Mouse (Mus musculus) liver, postnatal 0 days (tissue): ENCODE measurements around the gene Spag9.

Source experiments
- CTCF ChIP-seq: sonication (generic); IDR thresholded peaks from 2 replicates; pipeline ENCODE4 v1.5.1; 2016; ENCODE audit warnings: antibody characterized with exemption, low read depth
- EP300 ChIP-seq: IDR thresholded peaks from 2 replicates; pipeline ENCODE4 v1.6.1; 2016; ENCODE audit warnings: antibody characterized with exemption, low read depth, mild to moderate bottlenecking

DNA sequence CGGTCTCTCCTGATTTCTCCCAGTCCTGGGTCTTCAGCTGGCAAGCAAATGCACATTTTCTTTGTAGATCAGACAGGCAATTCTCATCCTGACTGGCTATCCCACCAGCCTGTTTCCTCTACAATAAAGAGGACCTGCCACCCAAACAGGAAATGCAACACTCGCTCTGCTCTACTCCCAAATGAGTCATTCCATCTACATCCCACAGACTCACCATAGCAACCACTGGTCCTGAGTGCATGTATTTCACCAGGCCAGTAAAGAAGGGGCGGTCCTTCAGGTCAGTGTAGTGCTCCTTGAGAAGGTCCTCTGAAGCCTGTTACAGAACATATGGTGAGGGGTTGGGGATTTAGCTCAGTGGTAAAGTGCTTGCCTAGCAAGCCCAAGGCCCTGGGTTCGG is 32.9 kb upstream of the Spag9 start:
- TF ChIP-seq CTCF (no peak), EP300 (no peak)
